Mouse (Mus musculus) duodenum, adult 2 months (tissue): Measurements from ENCODE around the gene Chst15. TPM values are rescaled to one million over a fixed set of nuclear protein-coding genes. Genes with fewer than 3 reads are reported as not detected.

Source experiments
- polyA plus RNA-seq: library from polyadenylated mRNA; depleted of rRNA; stranded (reverse); fragments of >200 nt; gene quantifications from 2 replicates; pipeline ENCODE4 v1.2.3, GENCODE M21; 2012; ENCODE audit warnings: low replicate concordance; rRNA removed

Chst15 gene
- 3.6 and 4.2 TPM in 2 replicates for polyA plus RNA-seq

DNA sequence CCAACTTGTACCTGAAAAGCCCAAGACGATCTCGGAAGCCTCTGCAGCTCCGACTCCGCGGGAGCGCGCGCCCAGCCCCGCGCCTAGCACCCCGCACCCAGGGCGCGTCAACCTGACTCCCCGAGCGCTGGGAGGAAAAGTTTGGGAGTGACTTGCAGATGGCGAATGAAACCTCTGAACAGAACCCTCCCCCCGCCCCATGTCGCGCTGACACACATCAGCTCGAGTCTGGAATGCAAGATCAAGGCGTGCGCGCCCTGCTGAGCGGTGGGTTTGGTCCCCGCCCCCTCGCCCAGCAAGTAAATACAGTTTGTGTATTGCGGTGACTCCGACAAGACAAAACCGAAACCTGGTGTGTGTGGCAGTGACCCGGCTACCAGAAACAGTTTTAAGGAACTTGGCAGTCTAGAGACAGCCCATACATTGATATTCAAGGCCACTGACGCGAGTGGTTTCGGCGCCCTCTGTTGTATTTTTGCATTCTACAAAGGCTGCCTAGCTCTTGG, at the start of gene Chst15:
TSS of gene Chst15 (minus strand) at position 193 of the 506 bp plus-strand sequence.

Other genes with a start within 250 kb of the Chst15 start
- gene Cpxm2, start 162.5 kb downstream of the Chst15 start, polyA plus RNA-seq, result 2.8 and 3.6 TPM in 2 replicates